Mouse (Mus musculus): ENCODE data around the gene Aebp2. TPM values are rescaled to one million over a fixed set of nuclear protein-coding genes. Genes with fewer than 3 reads are reported as not detected.

Gene Aebp2
- total and polyA plus RNA-seq, 3 experiments: 25.9 to 42.0 (median 32.5) TPM

GRCm38 (mm10) chr6:140682829-140683228 lies 60.4 kb downstream of the Aebp2 start:
- no peaks in the 10 kb centered on the region for H3K36me3 ChIP-seq (ENCODE audit: control insufficient read depth in 1 of 2, insufficient read depth in 2 of 2, low read length in 2 of 2)
- no peak overlapping the region for H3K9ac ChIP-seq (ENCODE audit: control insufficient read depth, low read depth, low read length, poor library complexity, severe bottlenecking)
- H3K4me1 ChIP-seq (ENCODE audit: control insufficient read depth in 1 of 2, insufficient read depth in 2 of 2, low read length in 2 of 2): no peaks in the 10 kb centered on the region
- H3K27ac ChIP-seq (ENCODE audit: control insufficient read depth, low read depth, low read length): no peak overlapping the region
- no peak overlapping the region for H3K4me3 ChIP-seq (ENCODE audit: control insufficient read depth in 1 of 2, insufficient read depth in 1 of 2, low read depth in 2 of 2, low read length in 2 of 2)
- no peaks in the 10 kb centered on the region for H3K9me3 ChIP-seq (replicated peaks; ENCODE audit: insufficient read depth, low read length)
- no peak for DNase-seq (ENCODE audit: low read depth, low spot score)
- no peaks in the 10 kb centered on the region for H3K79me2 ChIP-seq (ENCODE audit: control insufficient read depth, insufficient read depth, low read length, poor library complexity)
- TF ChIP-seq ZMIZ1 (IDR thresholded peaks at IDR 0.05; ENCODE audit: low read depth, low read length): no peak
- no peak for TF ChIP-seq TBP (IDR thresholded peaks at IDR 0.05; ENCODE audit: low read depth, low read length)
- no peak for TF ChIP-seq MAFK (IDR thresholded peaks at IDR 0.05; ENCODE audit: borderline replicate concordance, low read depth, low read length)
- TF ChIP-seq SMC3 (IDR thresholded peaks at IDR 0.05; ENCODE audit: low read depth, low read length): no peak
- TF ChIP-seq ETS1 (IDR thresholded peaks at IDR 0.05; ENCODE audit: low read depth, low read length): no peak
- TF ChIP-seq TCF12 (IDR thresholded peaks at IDR 0.05; ENCODE audit: low read depth, low read length): no peak
- no peak for TF ChIP-seq KAT2A (conservative IDR thresholded peaks at IDR 0.05; ENCODE audit: low read depth, low read length)
- TF ChIP-seq ZC3H11A (IDR thresholded peaks at IDR 0.05; ENCODE audit: low read depth, low read length): no peak
- no peak for TF ChIP-seq RAD21 (IDR thresholded peaks at IDR 0.05; ENCODE audit: low read depth, low read length)
- no peak for TF ChIP-seq E2F4 (IDR thresholded peaks at IDR 0.05; ENCODE audit: borderline replicate concordance, low read depth, low read length)
- TF ChIP-seq SIN3A (IDR thresholded peaks at IDR 0.05; ENCODE audit: low read length): no peak
- TF ChIP-seq TAL1 (IDR thresholded peaks at IDR 0.05; ENCODE audit: low read length): no peak
- no peak for TF ChIP-seq CHD1 (IDR thresholded peaks at IDR 0.05; ENCODE audit: low read depth, low read length)
- TF ChIP-seq UBTF (IDR thresholded peaks at IDR 0.05; ENCODE audit: borderline replicate concordance, insufficient read depth, low read depth, low read length): no peak
- TF ChIP-seq ZKSCAN1 (IDR thresholded peaks at IDR 0.05; ENCODE audit: low read depth, low read length): no peak
- no peak for TF ChIP-seq USF2 (IDR thresholded peaks at IDR 0.05; ENCODE audit: borderline replicate concordance in 1 of 2, insufficient read depth in 1 of 2, low read depth in 1 of 2, low read length in 2 of 2)
- no peak for TF ChIP-seq EP300 (IDR thresholded peaks at IDR 0.05; ENCODE audit: low read depth in 1 of 2, low read length in 2 of 2)
- H3K27me3 ChIP-seq (ENCODE audit: control insufficient read depth in 1 of 2, insufficient read depth in 2 of 2, low read length in 2 of 2): no peaks in the 10 kb centered on the region

GRCm38 (mm10) chr6:140684403-140684802 lies 61.9 kb downstream of the Aebp2 start:
- Histone ChIP-seq H3K4me1 (ENCODE audit: control insufficient read depth in 1 of 2, insufficient read depth in 2 of 2, low read length in 2 of 2) (no peaks in the 10 kb centered on the region), H3K27ac (ENCODE audit: control insufficient read depth, low read depth, low read length) (no peak overlapping the region), H3K27me3 (ENCODE audit: control insufficient read depth in 1 of 2, insufficient read depth in 2 of 2, low read length in 2 of 2) (no peaks in the 10 kb centered on the region), H3K4me3 (ENCODE audit: control insufficient read depth in 1 of 2, insufficient read depth in 1 of 2, low read depth in 2 of 2, low read length in 2 of 2) (no peak overlapping the region), H3K9me3 (replicated peaks; ENCODE audit: insufficient read depth, low read length) (no peaks in the 10 kb centered on the region), H3K36me3 (ENCODE audit: control insufficient read depth in 1 of 2, insufficient read depth in 2 of 2, low read length in 2 of 2) (no peaks in the 10 kb centered on the region), H3K79me2 (ENCODE audit: control insufficient read depth, insufficient read depth, low read length, poor library complexity) (no peaks in the 10 kb centered on the region), H3K9ac (ENCODE audit: control insufficient read depth, low read depth, low read length, poor library complexity, severe bottlenecking) (no peak overlapping the region)
- TF ChIP-seq E2F4 (IDR thresholded peaks at IDR 0.05; ENCODE audit: borderline replicate concordance, low read depth, low read length): no peak
- TF ChIP-seq POLR2AphosphoS5 (IDR thresholded peaks at IDR 0.05; ENCODE audit: borderline replicate concordance, low read depth, low read length): no peak
- no peak for TF ChIP-seq SIN3A (IDR thresholded peaks at IDR 0.05; ENCODE audit: low read length)
- no peak for TF ChIP-seq ETS1 (IDR thresholded peaks at IDR 0.05; ENCODE audit: low read depth, low read length)
- no peak for TF ChIP-seq CTCF (IDR thresholded peaks at IDR 0.05 in 2 of 3, conservative IDR thresholded peaks at IDR 0.05 in 1 of 3; ENCODE audit: control insufficient read depth in 1 of 3, insufficient read depth in 1 of 3, low read depth in 2 of 3, low read length in 3 of 3, poor library complexity in 1 of 3, severe bottlenecking in 1 of 3)
- no peak for TF ChIP-seq JUND (IDR thresholded peaks at IDR 0.05; ENCODE audit: low read depth, low read length)
- TF ChIP-seq MYC (IDR thresholded peaks at IDR 0.05; ENCODE audit: low read depth, low read length): no peak
- TF ChIP-seq POLR2AphosphoS2 (IDR thresholded peaks at IDR 0.05; ENCODE audit: low read length): no peak
- TF ChIP-seq MXI1 (IDR thresholded peaks at IDR 0.05; ENCODE audit: low read depth, low read length): no peak
- no peak for TF ChIP-seq HCFC1 (IDR thresholded peaks at IDR 0.05; ENCODE audit: low read depth, low read length)
- no peak for TF ChIP-seq MAX (IDR thresholded peaks at IDR 0.05; ENCODE audit: low read length)
- TF ChIP-seq GABPA (IDR thresholded peaks at IDR 0.05; ENCODE audit: low read depth, low read length): no peak
- no peak for TF ChIP-seq TAL1 (IDR thresholded peaks at IDR 0.05; ENCODE audit: low read length)
- TF ChIP-seq CHD1 (IDR thresholded peaks at IDR 0.05; ENCODE audit: low read depth, low read length): no peak
- TF ChIP-seq ZC3H11A (IDR thresholded peaks at IDR 0.05; ENCODE audit: low read depth, low read length): no peak
- TF ChIP-seq SMC3 (IDR thresholded peaks at IDR 0.05; ENCODE audit: low read depth, low read length): no peak
- no peak for TF ChIP-seq ZMIZ1 (IDR thresholded peaks at IDR 0.05; ENCODE audit: low read depth, low read length)
- no peak for TF ChIP-seq MAZ (IDR thresholded peaks at IDR 0.05; ENCODE audit: low read depth, low read length)
- DNase-seq (ENCODE audit: low read depth, low spot score): no peak

All from MEL (cell line).